Comparison of ENCODE assay signal across 25 mouse cellular contexts in the genomic region with DNA sequence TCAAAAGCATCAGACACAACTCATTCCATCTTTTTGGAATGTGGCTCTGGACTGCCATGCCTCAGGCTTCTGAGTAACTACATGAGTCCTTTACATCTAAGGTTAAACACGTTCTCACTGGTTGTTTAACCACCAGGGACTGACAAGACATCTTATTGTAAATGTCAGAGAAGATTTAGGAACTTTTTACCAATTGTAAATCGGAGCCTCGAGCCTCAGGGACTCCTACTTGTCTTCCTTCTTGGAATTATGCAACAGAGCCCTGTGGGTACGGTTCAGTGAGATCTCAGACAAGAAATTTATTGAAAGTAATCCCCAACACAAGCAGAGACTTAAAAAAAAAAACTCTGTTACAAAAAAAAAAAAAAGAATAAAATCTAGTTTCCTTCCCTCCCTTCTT.
"Had no signal": no experiment of that assay in that cellular context is flagged by ENCODE, and none has a peak within 500 bp of the region (broad histone marks: within the 10 kb centered on the region; RNA-seq: fewer than 3 reads in every experiment).

No protein-coding gene starts in this region.

- H3K4me1 ChIP-seq: hindbrain, embryonic 12.5 days; intestine, embryonic 15.5 days; liver, embryonic 12.5 days had no signal

- H3K27me3 ChIP-seq: heart, embryonic 12.5 days; hindbrain, embryonic 12.5 days; intestine, embryonic 15.5 days; limb, embryonic 12.5 days; limb, embryonic 15.5 days; liver, embryonic 12.5 days had no signal

- ATAC-seq: hindbrain, embryonic 16.5 days; inflammation-experienced regulatory T-cells, adult 6 months; intestine, embryonic 15.5 days; intestine, postnatal 0 days; liver, embryonic 12.5 days had no signal

- H3K4me2 ChIP-seq: heart, embryonic 12.5 days; hindbrain, embryonic 12.5 days; hindbrain, embryonic 14.5 days; intestine, embryonic 15.5 days; limb, embryonic 12.5 days; limb, embryonic 15.5 days; liver, embryonic 12.5 days had no signal

- H3K9ac ChIP-seq: heart, embryonic 12.5 days; hindbrain, embryonic 12.5 days; hindbrain, embryonic 14.5 days; intestine, embryonic 15.5 days; limb, embryonic 12.5 days; limb, embryonic 15.5 days; liver, embryonic 12.5 days; liver, embryonic 14.5 days had no signal

- H3K36me3 ChIP-seq: heart, embryonic 12.5 days; hindbrain, embryonic 10.5 days; hindbrain, embryonic 12.5 days; intestine, embryonic 15.5 days; limb, embryonic 12.5 days; limb, embryonic 15.5 days; liver, embryonic 12.5 days had no signal

- H3K27ac ChIP-seq: gastrocnemius, adult 2 months; heart, adult 2 months; hindbrain, embryonic 10.5 days; hindbrain, embryonic 12.5 days; hindbrain, embryonic 14.5 days; intestine, embryonic 15.5 days; limb, embryonic 12.5 days; limb, embryonic 15.5 days; liver, embryonic 12.5 days; liver, embryonic 14.5 days had no signal

- H3K4me3 ChIP-seq: gastrocnemius, adult 2 months; heart, adult 2 months; heart, embryonic 12.5 days; hindbrain, embryonic 10.5 days; hindbrain, embryonic 12.5 days; intestine, embryonic 15.5 days; limb, embryonic 12.5 days; limb, embryonic 15.5 days; liver, embryonic 12.5 days had no signal

- DNase-seq: gastrocnemius, adult 2 months; gastrocnemius, postnatal 10 days; gastrocnemius, postnatal 25 days; heart, adult 2 months; heart, postnatal 10 days; heart, postnatal 4 days; kidney, adult 18-20 months; kidney, adult 8-10 months; kidney, postnatal 10 days; kidney, postnatal 36 days; layer of hippocampus, adult 9-11 months; layer of hippocampus, postnatal 36 days; left cerebral cortex, postnatal 4 days had no signal

- H3K9me3 ChIP-seq: heart, embryonic 12.5 days; hindbrain, embryonic 10.5 days; hindbrain, embryonic 12.5 days; intestine, embryonic 15.5 days; limb, embryonic 12.5 days; limb, embryonic 15.5 days; liver, embryonic 12.5 days had no signal
